Mouse (Mus musculus): ENCODE measurements around the gene Gm28047. TPM values are rescaled to one million over a fixed set of nuclear protein-coding genes. Genes with fewer than 3 reads are reported as not detected.

The Gm28047 gene
- 4.3 TPM in 1 of 4 replicates, not detected in the others for total RNA-seq (2023; ENCODE audit: inconsistent age)

GRCm38 (mm10) chr15:102624970-102625686, at the start of gene Gm28047, which contains the start of gene Atf7:
Gene Gm28047 (minus strand): TSS chr15:102625067.
Gene Atf7 (minus strand): TSS chr15:102625464.

GRCm38 (mm10) chr15:102672215-102673071, 47.6 kb upstream of the Gm28047 start, which contains the start of gene Atp5g2:
Gene Atp5g2 (minus strand): TSS chr15:102672352.

GRCm38 (mm10) chr15:102524892-102525485, 99.9 kb downstream of the Gm28047 start, which contains the start of gene Npff:
Gene Npff (minus strand): TSS chr15:102524942.

GRCm38 (mm10) chr15:102517976-102518858, 106.7 kb downstream of the Gm28047 start, which contains the start of gene Tarbp2:
Gene Tarbp2 (plus strand): TSS chr15:102518192.

GRCm38 (mm10) chr15:102516728-102517404, 108.0 kb downstream of the Gm28047 start, which contains the start of gene Map3k12:
Gene Map3k12 (minus strand): TSS chr15:102517064.

GRCm38 (mm10) chr15:102503447-102503846, 121.4 kb downstream of the Gm28047 start, which contains the start of gene Gm10337:
Gene Gm10337 (plus strand): TSS chr15:102503722.

Other genes with a start within 250 kb of the Gm28047 start
- 147 to 196 TPM (median 158 TPM) in 4 replicates for gene Sp1, start 218.9 kb downstream of the Gm28047 start, total RNA-seq (2023; ENCODE audit: inconsistent age)
- 0.29 to 4.4 TPM (median 2.5 TPM) in 4 replicates for gene Amhr2, start 179.7 kb downstream of the Gm28047 start, total RNA-seq (2023; ENCODE audit: inconsistent age)
- gene Prr13, start 166.0 kb downstream of the Gm28047 start, total RNA-seq (2023; ENCODE audit: inconsistent age) = 93.8 to 109 TPM (median 102 TPM) in 4 replicates
- 695 to 793 TPM (median 756 TPM) in 4 replicates for gene Pcbp2, start 154.5 kb downstream of the Gm28047 start, total RNA-seq (2023; ENCODE audit: inconsistent age)
- 9.8 to 23.4 TPM (median 22.2 TPM) in 3 of 4 replicates, not detected in the other for gene Gm10337, start 121.3 kb downstream of the Gm28047 start, total RNA-seq (2023; ENCODE audit: inconsistent age)
- gene Map3k12, start 108.0 kb downstream of the Gm28047 start, total RNA-seq (2023; ENCODE audit: inconsistent age) = 0.72 to 1.7 TPM (median 0.99 TPM) in 4 replicates
- gene Tarbp2, start 106.9 kb downstream of the Gm28047 start, total RNA-seq (2023; ENCODE audit: inconsistent age) = 41.2 to 56.9 TPM (median 44.9 TPM) in 4 replicates
- gene Npff, start 100.1 kb downstream of the Gm28047 start, total RNA-seq (2023; ENCODE audit: inconsistent age) = 10.3 to 27.3 TPM (median 19.1 TPM) in 4 replicates
- gene Atf7, start 397 bp upstream of the Gm28047 start, total RNA-seq (2023; ENCODE audit: inconsistent age) = 118 to 134 TPM (median 127 TPM) in 4 replicates
- gene Atp5g2, start 47.3 kb upstream of the Gm28047 start, total RNA-seq (2023; ENCODE audit: inconsistent age) = 6.2 to 9.1 TPM (median 7.2 TPM) in 4 replicates
- 48.6 to 55.1 TPM (median 53.1 TPM) in 4 replicates for gene Calcoco1, start 97.1 kb upstream of the Gm28047 start, total RNA-seq (2023; ENCODE audit: inconsistent age)